Mouse (Mus musculus) MN1 (cell line): Measurements from ENCODE around the gene Rnf8.
A peak's percentile ranks its signal among the peaks of the same experiment; 100 is the strongest.

Source experiments
- DNase-seq: peaks from one replicate; pipeline ENCODE4 v3.0.0-alpha.2; 2016; ENCODE audit warnings: low spot score

Gene Rnf8

DNA sequence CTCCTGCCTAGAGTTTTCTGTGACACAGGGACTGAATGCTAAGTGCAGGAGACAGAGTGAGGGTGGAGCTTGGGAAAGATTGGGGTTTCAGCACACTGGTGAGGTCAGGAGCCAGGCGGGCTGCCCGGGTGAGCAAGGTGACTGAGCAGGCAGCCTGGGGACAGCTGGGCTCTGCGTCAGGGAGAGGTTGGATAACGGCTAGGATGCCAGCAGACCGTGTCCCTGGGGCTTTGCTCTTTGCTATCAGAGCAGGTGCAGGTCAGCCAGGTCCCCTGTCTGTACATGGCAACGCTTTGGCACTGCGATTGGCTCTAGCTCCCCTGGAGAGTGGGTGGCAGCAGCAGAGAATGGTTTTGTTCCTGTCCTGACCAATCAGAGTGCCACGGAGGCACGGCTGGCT lies 12.7 kb downstream of the Rnf8 start:
- no peak for DNase-seq

DNA sequence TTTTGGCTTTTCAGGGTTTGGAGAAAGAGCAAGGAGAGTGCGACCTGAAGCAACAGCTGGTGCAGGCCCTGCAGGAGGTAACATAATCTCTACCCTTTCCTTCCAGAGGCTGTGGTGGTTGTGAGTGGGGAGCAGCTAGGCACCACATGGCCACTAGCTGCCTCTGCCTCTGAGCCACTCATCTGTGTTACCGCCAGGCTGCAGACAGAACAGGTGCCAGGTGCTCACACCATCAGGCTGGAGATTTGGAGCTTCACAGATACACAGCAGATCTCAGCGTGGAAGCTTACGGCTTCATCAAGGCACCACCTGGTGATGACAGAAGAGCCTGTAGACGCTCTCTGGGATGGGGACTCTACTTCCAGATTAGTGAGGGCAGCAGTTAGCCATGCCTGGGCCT lies 14.4 kb downstream of the Rnf8 start:
- no peak for DNase-seq

DNA sequence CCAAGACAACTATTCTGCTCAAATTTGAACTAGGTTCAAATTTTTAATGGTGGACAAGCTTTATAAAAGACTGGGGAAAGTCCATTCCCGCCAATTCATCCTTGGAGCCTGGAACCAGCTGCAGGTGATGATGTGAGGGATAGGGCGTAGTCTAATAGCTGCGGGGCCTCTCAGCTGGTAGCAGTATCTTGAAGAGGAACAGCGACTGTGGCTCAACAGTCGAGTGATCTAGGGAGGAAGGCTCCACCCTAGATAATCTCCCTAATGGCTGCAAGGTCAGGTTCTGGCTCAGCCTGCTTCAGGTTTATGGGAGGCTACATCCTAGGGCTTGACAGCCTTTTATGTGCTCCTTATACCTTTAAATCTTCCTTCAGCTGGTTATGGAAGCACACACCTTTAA lies 15.0 kb downstream of the Rnf8 start:
- DNase-seq, result no peak

DNA sequence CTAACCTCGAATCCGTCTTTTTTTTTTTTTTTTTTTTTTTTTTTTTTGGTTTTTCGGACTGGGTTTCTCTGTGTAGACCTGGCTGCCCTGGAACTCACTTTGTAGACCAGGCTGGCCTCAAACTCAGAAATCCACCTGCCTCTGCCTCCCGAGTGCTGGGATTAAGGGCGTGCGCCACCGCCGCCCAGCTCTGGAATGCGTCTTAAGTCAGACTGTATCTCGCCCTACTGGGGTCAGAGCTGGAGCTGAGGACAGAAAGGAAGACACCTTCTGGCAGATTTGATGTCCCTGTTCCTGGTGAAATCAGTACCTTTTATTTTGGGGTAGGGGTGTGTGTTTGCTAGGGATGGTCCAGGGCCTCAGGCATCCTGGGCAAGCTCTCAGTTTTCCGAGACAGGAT lies 17.7 kb downstream of the Rnf8 start:
- no peak for DNase-seq

DNA sequence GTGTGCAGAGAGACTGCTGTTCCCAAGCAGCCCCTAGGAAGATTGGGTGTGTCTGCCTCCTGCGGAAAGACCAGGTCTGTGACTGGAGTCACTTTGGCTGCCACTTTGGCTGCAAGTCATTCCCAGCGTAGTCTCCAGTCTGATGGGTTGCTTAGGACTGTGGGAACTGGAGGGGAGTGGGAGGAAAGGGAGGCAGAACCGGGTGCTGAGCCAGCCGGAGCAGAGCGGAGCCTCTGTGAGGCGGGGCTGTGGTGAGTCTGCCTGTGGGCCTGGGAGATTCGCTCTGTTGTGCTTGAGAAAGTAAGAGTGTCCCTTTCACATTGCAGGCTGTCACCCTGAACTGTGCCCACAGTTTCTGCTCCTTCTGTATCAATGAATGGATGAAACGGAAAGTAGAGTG lies 20.9 kb downstream of the Rnf8 start:
- no peak for DNase-seq

DNA sequence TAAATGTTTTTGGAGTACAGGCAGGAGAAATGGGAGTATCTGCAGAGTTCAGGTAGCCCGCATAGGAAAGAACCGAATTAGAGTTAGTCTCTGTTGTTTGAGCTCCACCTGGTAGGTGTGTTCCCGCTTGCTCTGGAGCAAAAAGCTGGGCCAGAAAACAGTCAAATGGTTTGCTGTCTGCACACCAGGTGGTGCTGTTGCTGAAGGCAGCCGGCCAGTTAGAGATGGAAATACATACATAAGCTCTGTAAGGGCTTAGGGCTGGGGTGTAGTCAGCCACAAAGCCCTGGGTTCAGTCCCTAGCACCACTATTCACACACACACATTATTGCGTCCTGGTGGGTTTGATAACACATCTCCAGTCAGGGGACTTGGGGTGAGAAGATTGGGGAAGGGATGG lies 21.5 kb downstream of the Rnf8 start:
- DNase-seq, result peak; percentile 75

DNA sequence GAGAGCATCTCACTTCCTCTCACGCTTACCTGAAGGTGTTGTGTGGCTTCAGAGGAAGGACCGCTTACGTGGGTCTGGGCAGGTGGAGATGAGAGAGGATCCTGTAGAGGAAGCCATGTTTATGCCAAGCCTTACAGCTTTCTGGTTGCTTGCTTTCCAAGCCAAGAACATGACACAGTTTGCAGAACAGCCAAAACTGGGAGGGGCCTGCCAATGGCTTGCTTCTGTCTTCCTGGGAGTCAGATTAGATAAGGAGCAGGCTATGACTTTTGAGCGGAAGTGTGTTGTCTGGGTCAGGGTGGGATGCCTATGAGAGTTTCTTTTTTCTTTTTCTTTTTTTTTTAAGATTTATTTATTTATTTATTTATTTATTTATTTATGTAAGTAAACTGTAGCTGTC lies 22.8 kb downstream of the Rnf8 start:
- DNase-seq, result peak; percentile 31

DNA sequence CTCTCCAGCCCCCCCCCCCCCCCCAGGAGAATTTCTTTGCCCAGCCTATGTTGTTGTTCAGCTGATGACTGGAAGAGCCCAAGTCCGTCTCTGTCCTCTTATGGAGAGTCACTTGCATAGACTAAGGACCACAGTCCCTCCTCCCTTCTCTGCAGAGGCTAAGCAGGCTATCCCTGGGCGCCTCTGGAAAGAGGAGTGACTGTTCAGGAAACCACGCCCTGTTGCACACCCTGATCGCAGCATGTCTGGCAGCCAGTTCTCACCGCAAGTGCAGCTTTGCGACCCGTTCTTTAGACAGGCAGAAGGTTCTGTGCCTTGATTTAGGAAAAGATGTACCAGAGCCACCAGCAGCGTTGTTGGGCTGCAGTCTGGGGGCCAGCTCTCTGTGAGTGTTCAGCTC lies 23.3 kb downstream of the Rnf8 start:
- DNase-seq, result peak; percentile 75

DNA sequence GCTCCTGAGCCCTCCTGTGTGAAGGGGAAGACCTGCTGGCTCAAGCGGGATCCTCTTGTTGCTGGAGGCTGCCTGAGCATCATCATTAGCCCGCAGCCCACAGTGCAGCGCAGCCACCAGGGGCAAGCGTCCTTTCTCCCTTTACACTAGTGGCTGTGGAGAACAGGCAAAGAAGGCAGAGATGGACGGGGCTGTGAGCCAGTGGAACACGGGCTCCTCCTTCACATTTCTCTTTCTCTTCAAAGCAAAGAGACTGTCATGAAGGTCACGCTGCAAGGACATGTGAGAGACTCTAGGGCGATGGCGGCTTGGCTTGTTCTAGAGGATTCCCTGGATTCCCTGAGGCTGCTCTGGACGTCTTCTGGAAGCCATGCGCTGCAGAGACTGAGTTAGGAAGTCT lies 26.4 kb downstream of the Rnf8 start:
- no peak for DNase-seq

DNA sequence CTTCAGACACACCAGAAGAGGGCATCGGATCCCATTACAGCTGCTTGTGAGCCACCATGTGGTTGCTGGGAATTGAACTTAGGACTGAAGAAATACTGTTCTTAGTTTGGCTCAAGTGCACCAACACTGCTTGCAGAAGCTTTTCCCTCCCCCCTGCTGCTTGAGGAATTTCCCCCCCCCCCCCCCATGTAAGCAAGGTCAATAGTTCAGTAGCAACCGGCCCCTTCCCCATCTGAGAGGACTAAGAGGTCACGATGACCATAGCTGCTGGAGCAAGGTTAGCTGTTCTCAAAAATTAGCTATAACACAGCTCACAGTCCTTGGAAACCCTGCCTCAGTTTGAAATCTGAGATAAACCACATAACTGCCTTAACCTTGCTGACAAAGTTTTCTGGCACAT lies 27.6 kb downstream of the Rnf8 start:
- no peak for DNase-seq

DNA sequence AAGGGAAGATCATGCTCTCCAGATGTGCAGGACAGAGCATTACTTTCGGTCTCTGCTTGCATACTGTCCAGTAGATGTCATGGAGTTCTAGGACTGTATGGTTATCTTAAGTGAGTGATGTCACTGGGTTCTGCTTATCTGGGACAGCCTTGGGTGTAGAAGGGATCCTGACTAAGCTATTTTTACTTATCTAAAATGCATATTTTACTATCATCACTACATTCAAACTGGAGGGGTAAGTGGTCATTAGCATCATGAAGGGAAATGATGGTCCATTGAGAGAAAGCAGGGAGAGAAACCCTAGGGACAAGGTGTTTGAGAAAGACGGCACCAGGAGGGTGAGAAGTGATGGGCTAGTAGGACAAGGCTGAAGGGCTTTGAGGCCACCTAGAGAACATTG lies 43.7 kb downstream of the Rnf8 start:
- no peak for DNase-seq

DNA sequence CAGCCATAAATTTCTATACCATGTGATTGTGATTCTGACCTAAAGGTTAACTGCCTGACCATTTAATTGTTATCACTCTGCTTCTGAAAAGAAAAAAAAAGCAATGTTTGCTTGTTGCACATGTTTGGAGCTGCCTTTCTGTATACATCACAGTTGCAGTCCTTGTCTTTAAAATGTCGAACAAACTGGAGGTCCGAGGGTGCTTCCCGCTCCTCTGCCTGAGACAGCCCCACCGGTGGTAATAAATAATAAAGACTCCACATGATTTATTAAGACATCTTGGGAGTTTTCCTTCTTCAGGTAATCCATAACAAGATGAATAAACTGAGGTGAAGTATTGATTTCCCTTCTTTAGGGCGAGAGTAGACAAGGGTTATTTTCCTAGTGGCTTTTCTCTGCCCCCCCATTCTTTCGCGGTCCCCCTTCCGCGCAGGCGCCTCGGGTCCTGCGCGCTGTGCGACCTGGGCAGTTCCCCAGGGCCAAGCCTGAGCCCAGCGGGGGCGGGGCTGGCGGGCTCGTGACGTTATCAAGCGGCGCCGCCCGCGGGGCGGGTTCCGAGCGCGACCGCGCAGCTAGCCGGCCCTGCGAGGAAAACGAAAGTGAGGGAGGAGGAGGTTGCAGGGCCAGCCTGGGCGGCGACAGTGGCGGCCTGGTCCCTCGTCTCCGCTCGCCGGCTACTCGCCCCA lies 45.6 kb downstream of the Rnf8 start, which contains the start of gene Cmtr1:
TSS of gene Cmtr1 (plus strand) at position 520 of the 686 bp plus-strand sequence.
- DNase-seq, result peak; percentile 98

DNA sequence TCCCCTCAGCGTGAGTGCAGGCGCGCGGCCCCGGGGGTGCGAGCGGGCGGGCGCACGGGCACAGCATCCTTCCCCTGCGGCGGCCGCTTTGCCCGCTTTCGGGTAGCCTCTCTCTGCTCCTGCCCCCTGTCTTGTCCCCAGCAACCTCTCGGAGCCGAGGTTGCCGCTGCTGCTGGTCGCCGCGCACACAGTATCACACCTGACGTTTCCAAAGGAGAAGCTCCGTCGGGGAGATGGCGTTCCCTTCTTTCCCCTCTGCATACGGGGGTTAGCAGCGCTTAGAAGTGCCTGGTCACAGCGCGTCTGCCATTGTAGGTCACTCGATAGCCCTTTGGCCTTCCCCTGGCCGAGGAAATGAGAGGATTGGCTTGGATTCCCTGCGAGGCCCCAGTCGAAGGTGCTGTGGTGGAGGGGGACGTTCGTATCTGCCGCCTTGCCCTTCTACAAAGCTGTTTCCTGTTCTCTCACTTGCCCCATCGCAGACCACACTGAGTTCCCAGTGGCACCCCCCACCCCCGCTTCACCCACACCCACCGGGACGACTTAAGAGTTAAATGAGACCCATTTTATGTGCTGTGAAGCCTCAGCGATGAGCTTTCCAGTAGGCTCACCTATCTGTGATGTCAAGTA lies 46.3 kb downstream of the Rnf8 start:
- DNase-seq, result peak; percentile 62

DNA sequence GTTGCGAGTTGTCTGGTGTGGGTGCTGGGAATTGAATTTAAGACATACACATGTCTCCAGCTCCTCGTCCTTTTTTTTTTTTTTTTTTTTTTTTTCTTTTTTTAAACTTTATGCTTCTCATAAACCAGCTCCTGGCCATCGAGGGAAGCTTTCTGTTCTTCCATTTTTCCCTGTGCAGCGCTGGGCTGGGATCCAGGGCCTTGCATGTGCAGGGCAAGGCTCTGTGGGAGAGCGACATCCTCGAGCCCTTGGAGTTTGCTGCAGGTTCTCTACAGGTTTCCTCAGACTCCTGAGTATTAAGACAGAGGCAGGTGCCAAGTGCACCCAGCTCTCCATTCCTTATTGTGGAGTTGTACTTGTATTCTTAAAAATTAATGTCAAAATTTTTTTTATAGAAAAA lies 47.6 kb downstream of the Rnf8 start:
- no peak for DNase-seq

DNA sequence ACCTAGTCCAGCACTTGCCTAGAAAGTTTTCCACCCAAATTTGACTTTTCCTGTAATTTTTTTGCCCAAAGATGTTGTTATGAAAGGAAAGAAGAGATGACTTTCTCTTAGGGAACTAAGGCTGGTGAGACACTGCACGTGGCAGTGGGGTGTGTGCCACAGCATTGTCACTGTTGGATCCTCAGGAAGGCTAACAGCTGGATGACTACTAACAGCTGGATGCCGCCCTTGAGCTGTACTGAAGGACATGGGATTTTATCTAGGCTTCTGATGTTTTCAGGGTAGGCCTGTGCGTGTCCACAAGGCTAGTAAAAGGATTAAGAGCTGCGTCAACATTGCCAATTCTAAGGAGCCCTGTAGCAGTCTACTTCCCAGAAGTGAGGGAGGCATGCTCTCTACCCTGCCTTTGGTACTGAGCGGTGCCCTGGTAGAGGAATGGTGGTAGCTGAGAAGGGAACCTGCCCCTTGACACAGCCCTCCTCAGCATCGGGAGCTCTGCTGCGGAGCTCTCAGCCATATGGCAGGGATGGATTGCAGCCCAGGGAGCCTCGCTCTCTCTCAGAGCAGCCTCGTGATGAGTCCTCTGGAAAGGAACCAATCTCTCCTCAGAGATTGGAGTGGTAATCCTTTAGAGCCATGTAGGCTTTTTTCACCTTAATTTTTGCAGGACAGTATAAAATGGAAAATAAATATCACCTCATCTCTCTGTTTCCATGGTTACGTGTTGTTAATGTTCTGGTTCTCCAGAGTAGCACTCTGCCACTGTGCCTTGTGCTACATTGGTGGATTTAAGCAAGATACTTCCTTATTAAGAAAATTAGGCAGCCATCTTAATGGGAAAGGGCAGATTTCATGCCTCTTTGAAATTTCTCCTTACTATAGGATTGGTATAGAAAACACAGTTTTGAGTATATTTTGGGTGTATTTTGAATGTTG lies 53.7 kb downstream of the Rnf8 start:
- peak; percentile 57 for DNase-seq

DNA sequence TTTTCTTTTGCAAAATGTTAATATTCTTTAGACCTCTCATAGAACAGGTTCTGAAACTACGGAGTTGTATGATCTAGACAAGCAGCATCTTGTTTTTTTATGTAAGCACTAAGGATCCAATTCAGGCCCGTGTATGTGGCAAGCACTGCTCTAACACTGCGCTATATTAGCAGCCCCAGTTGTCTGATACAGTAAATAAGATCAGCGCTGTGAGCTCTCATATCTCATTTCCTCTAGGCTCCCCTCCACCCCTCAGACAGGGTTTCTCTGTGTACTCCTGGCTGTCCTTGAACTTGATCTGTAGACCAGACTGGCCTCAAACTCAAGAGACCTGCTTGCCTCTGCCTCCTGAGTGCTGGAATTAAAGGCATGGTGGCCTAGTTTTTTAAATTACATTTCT lies 54.4 kb downstream of the Rnf8 start:
- no peak for DNase-seq

DNA sequence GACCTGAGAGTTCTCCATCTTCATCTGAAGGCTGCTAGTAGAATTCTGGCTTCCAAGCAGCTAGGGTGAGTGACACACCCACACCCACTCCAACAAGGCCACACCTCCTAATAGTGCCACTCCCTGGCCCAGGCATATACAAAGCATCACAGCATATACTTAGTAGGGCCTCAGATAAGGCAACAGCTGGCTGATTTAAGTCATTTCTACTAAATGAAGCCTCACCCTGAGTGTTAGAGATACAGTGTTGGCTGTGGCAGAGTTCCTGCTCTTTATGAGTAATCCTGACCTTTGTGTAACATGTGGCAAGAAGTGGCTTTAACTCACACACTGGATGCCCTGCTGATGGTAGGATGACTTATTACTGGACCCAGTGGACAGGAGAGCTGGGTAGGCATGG lies 55.3 kb downstream of the Rnf8 start:
- DNase-seq, result peak; percentile 14

DNA sequence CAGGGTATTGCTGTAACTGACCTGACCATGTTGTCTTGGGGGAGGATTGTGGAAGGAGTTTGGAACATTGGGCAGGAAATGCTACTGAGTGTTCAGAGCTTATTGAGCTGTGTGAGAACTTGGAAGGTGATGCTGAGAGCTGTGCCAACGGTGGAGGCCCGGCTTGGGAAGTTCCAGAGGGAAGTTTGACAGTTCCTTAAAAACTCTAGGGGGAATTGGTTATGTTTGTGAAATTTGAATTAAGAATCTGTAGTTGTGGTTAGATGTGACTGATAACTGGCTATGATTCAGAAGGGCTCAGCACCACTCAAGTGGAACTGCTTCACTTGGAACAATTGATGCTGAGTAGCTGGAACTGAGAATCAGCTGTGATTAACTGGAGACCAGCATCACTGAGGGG lies 56.4 kb downstream of the Rnf8 start:
- DNase-seq, result no peak

DNA sequence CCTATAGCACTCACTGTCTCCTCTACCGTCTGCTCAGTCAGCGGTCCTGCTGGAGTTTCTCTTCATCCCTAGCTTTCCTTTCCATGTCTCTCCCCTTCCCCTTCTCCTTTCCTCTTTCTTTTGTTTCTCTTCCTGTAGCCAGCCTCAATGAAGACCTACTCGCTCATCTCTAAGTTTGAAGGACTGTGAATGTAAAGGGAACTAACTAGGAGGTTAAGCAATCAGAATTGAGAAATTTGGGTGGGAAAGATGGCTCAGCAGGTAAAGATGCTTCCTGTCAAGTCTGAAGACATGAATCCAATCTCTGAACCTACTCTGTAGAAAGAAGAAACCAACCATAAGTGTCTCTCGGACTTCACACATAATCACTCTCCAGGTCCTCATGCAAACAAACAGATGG lies 58.7 kb downstream of the Rnf8 start:
- DNase-seq, result no peak

DNA sequence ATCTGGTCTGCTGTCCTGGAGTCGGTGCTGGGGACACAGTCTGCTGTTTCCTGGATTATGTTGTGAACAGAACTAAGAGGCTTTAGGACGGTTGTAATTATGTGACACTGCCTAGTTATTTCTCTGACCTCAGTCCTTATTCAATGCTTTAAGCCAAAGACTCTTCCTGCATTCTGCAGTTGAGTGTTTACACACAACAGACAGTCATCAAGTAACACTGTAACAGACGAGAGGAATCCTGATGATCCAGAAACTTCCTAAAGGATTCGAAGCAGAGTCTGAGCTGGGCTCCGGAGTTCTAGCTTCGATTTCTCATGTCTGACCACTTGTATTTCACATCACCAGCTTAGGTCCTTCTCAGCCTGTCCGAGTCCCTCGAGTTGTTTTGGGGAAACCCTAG lies 63.9 kb downstream of the Rnf8 start:
- no peak for DNase-seq

DNA sequence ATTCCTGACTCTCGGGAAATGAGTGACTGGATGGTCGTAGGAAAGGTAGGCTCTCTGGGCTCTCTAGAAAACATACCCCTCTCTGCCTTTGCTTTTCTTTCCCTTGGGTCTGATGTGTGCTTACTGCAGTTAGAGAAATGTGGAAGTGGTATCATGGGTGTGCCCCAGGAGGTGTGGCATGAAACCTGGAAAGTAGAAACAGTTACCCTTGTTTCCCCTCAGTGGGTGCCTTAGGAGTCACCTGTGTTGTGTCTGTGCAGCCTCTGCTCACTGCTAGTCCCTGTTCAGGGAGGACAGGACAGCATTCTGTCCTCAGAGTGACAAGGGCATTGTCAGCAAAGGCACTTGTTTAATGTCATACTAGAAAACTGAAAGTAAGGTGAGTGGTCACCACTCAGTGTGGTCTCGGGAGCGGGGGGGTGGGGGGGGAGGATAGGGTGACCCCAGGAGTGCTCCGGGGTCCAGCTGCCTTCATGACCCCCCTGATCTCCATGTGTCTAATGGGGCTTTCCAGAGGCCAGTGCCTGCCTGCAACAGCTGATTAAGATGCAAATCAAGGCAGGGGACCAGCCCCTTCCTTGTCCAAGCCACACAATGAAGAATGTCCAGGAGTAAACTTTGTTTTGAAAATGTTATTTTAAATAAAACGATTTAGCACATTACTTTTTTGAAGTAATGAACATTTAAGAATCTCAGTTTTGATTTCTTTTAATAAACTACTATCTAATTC lies 64.6 kb downstream of the Rnf8 start:
- DNase-seq, result no peak

DNA sequence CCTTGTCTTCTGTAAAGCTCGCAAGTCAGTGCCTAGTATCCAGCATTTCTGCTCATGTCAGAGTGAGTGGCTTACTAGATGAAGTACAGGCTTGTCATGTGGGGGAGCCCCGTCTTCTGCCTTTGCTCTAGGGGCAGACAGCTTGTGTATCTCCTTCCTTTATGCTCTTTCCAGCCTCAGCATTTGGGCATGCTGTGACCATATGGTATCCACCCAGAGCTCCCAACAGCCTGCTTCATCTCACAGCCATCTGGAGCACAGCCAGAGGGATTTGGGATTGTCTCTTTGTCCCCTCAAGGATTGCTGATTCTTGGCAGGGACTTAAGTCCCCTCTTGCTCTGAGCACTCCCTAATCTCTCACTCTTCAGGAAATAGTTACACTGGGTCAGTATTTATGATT lies 65.6 kb downstream of the Rnf8 start:
- DNase-seq, result no peak
